Mouse (Mus musculus) cerebellum, adult 2 months (tissue): ENCODE results near the gene Gucy2c. TPM values are rescaled to one million over a fixed set of nuclear protein-coding genes. Genes with fewer than 3 reads are reported as not detected.

Experiments
- DNase-seq, 2 experiments: peaks; one replicate each; pipeline ENCODE4 v3.0.0; 2021
- H3K27ac ChIP-seq: fragments of 200-500 bp; 2 replicates; pipeline ENCODE4 v1.5.1; 2012; ENCODE audit warnings: low read length, control low read depth, inconsistent platforms; ENCODE audit not compliant: insufficient read depth
- H3K27me3 ChIP-seq: fragments of 200-500 bp; 2 replicates; pipeline ENCODE4 v1.6.1; 2012; ENCODE audit warnings: inconsistent platforms, mild to moderate bottlenecking, low read length, moderate library complexity; ENCODE audit not compliant: control insufficient read depth, insufficient read depth
- H3K4me1 ChIP-seq: fragments of 200-500 bp; 2 replicates; pipeline ENCODE4 v1.6.1; 2011; ENCODE audit warnings: low read length; ENCODE audit not compliant: control insufficient read depth, insufficient read depth
- H3K4me3 ChIP-seq: fragments of 200-500 bp; replicated peaks from 2 replicates; pipeline ENCODE3; 2011; ENCODE audit warnings: mild to moderate bottlenecking, low read depth, low read length, control low read depth; ENCODE audit not compliant: insufficient read depth
- CTCF ChIP-seq: fragments of 200-500 bp; IDR thresholded peaks from 2 replicates; pipeline ENCODE4 v1.5.1; 2011; ENCODE audit warnings: low read depth, mild to moderate bottlenecking, control low read depth, low read length, moderate library complexity, borderline replicate concordance; ENCODE audit not compliant: insufficient read depth
- POLR2A ChIP-seq: fragments of 200-500 bp; IDR thresholded peaks from 2 replicates; pipeline ENCODE4 v1.6.1; 2011; ENCODE audit warnings: low read length, control low read depth, borderline replicate concordance; ENCODE audit not compliant: insufficient read depth
- WGBS: fragments of 180-500 bp; shearing (Covaris S2); methylation state at CpG from one replicate; pipeline ENCODE4 v1.1.7; 2018; 5-methylcytosine and 5-hydroxymethylcytosine counted together
- polyA plus RNA-seq: library from polyadenylated mRNA; depleted of rRNA; stranded (reverse); fragments of >200 nt; gene quantifications from 2 replicates; pipeline ENCODE4 v1.2.3, GENCODE M21; 2012; rRNA removed

The Gucy2c gene
- 0.10 TPM in 2 replicates for polyA plus RNA-seq

- no peak for TF ChIP-seq POLR2A
- TF ChIP-seq CTCF, result no peak
- Histone ChIP-seq H3K4me1 (no peaks in the 10 kb centered on the region), H3K27ac (no peak within 1 kb of the TSS), H3K27me3 (no peaks in the 10 kb centered on the region), H3K4me3 (no peak within 1 kb of the TSS)
- WGBS, result 83% methylated on average over 20 of the region's 20 CpGs
- DNase-seq, result no peak
These were observed at the start of gene Gucy2c for GRCm38 (mm10) chr6:136781377-136781986. Gucy2c (minus strand) TSS chr6:136781765.

- H3K27me3 ChIP-seq, result no peaks in the 10 kb centered on the region
- 34% methylated on average over 4 of the region's 4 CpGs for WGBS
- TF ChIP-seq POLR2A, result no peak
- no peak for TF ChIP-seq CTCF
These were observed 47.1 kb upstream of the Gucy2c start for GRCm38 (mm10) chr6:136828681-136829080.

GRCm38 (mm10) chr6:136827881-136828561 lies 46.5 kb upstream of the Gucy2c start, which contains the start of gene Wbp11:
Wbp11 (minus strand) TSS chr6:136828233.
- WGBS, result under 1% methylated on average over 45 of the region's 45 CpGs
- peaks cover 5% of the 10 kb centered on the region; the same call in 1 of the 2 replicates for H3K4me1 ChIP-seq
- peak; percentile 96 to 99 for DNase-seq
- H3K27me3 ChIP-seq, result no peaks in the 10 kb centered on the region
- TF ChIP-seq CTCF, result no peak
- peak; percentile 91; the same call in 1 of the 2 replicates for TF ChIP-seq POLR2A
- peak within 1 kb of the TSS; percentile 79 for H3K4me3 ChIP-seq
- H3K27ac ChIP-seq, result peak within 1 kb of the TSS; percentile 72

More at GRCm38 (mm10) chr6:136828681-136829080, 47.1 kb upstream of the Gucy2c start:
- H3K27ac ChIP-seq, result no peak overlapping the region; the same call in 1 of the 2 replicates
- peak overlapping the region; percentile 46 for H3K4me3 ChIP-seq
- no peak for DNase-seq
- H3K4me1 ChIP-seq, result peaks cover 5% of the 10 kb centered on the region; the same call in 1 of the 2 replicates

- Histone ChIP-seq H3K4me3 (peak within 1 kb of the TSS; percentile 79), H3K4me1 (peaks cover 5% of the 10 kb centered on the region; the same call in 1 of the 2 replicates), H3K27ac (peak within 1 kb of the TSS; percentile 72), H3K27me3 (no peaks in the 10 kb centered on the region)
- no peak for DNase-seq
- under 1% methylated on average over 34 of the region's 34 CpGs for WGBS
- no peak for TF ChIP-seq CTCF
- TF ChIP-seq POLR2A, result no peak
These were observed 45.9 kb upstream of the Gucy2c start, which contains the start of gene BC049715 for GRCm38 (mm10) chr6:136827516-136827880. BC049715 (plus strand) TSS chr6:136827626.

GRCm38 (mm10) chr6:136827116-136827515 lies 45.6 kb upstream of the Gucy2c start:
- TF ChIP-seq POLR2A, result no peak
- TF ChIP-seq CTCF, result no peak
- H3K27me3 ChIP-seq, result no peaks in the 10 kb centered on the region
- peak overlapping the region; percentile 79 for H3K4me3 ChIP-seq
- 15% methylated on average over 7 of the region's 7 CpGs for WGBS
- peaks cover 5% of the 10 kb centered on the region; the same call in 1 of the 2 replicates for H3K4me1 ChIP-seq
- DNase-seq, result no peak
- H3K27ac ChIP-seq, result no peak overlapping the region

- H3K27me3 ChIP-seq, result no peaks in the 10 kb centered on the region
- no peak for DNase-seq
- H3K27ac ChIP-seq, result no peak overlapping the region
- H3K4me3 ChIP-seq, result no peak overlapping the region
- peaks cover 5% of the 10 kb centered on the region; the same call in 1 of the 2 replicates for H3K4me1 ChIP-seq
- TF ChIP-seq CTCF (no peak), POLR2A (no peak)
- WGBS, result 92% methylated on average over 8 of the region's 8 CpGs
These were observed 43.4 kb upstream of the Gucy2c start for GRCm38 (mm10) chr6:136824987-136825386.

GRCm38 (mm10) chr6:136821086-136821485 lies 39.5 kb upstream of the Gucy2c start:
- TF ChIP-seq CTCF (no peak), POLR2A (no peak)
- Histone ChIP-seq H3K4me1 (no peaks in the 10 kb centered on the region), H3K4me3 (no peak overlapping the region), H3K27ac (no peak overlapping the region), H3K27me3 (no peaks in the 10 kb centered on the region)
- DNase-seq, result no peak
- 91% methylated on average over 18 of the region's 18 CpGs for WGBS
